Mouse (Mus musculus): ENCODE data around the gene Stoml1.

GRCm38 (mm10) chr9:58272068-58272541 is 19.1 kb downstream of the Stoml1 start:
- TF ChIP-seq POLR2A (IDR thresholded peaks at IDR 0.05; ENCODE audit: low read depth, low read length) (no peak), CTCF (IDR thresholded peaks at IDR 0.05; ENCODE audit: extremely low read depth, insufficient read length, insufficient replicate concordance, low read depth, low read length) (no peak)
